Mouse (Mus musculus) cerebellum, adult 2 months (tissue): ENCODE measurements around the gene Uncx.

Experiments
- CTCF ChIP-seq: fragments of 200-500 bp; IDR thresholded peaks from 2 replicates; pipeline ENCODE4 v1.5.1; 2011; ENCODE audit warnings: low read depth, mild to moderate bottlenecking, control low read depth, low read length, moderate library complexity, borderline replicate concordance; ENCODE audit not compliant: insufficient read depth
- POLR2A ChIP-seq: fragments of 200-500 bp; IDR thresholded peaks from 2 replicates; pipeline ENCODE4 v1.6.1; 2011; ENCODE audit warnings: low read length, control low read depth, borderline replicate concordance; ENCODE audit not compliant: insufficient read depth

DNA sequence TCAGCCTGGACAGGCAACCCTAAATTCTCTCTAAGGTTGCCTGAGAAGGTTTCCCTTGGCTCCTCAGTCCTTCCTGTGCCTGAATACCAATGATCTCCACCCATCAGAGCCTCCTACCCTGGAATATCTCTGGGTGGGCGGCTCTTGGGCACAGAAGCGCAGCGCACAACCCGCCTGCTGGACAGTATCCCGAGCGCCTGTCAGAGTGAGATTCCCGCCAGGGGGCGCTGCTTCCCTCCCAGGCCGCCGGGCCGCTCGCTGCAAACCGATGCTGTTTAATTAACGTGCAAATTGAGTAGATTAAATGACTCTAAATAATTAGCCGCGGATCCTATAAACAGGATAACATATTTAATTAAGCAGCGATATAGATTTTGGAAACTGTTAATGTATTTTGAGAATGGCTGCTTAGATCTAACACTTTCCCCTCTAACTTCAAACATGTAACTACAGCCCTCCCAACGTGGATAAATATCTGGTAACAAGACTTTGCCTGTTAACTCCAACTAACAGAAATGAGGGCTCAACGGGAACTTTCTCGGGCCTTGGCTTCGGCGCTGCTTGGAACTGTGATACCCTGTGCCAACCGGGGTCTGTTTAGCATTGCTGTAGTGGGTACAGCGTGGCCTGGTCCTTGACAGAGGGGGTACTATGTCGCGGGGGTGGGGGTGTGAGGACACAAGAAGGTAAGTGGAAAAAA is 6.9 kb upstream of the Uncx start:
- TF ChIP-seq CTCF, result peak; percentile 74
- TF ChIP-seq POLR2A, result no peak
